Mouse (Mus musculus) megakaryocyte, embryonic 14.5 days (primary cell): ENCODE results near the gene Chil1.

Experiments
- FLI1 ChIP-seq: IDR thresholded peaks from 2 replicates; pipeline ENCODE4 v1.6.1; 2012; ENCODE audit warnings: low read length, inconsistent platforms, mixed read lengths
- GATA1 ChIP-seq: IDR thresholded peaks from 3 replicates; pipeline ENCODE4 v1.6.1; 2012; ENCODE audit warnings: mixed read lengths, low read length, inconsistent platforms, borderline replicate concordance

- TF ChIP-seq GATA1: no peak
- no peak for TF ChIP-seq FLI1
These were observed 30.1 kb upstream of the Chil1 start for GRCm38 (mm10) chr1:134151655-134152412.
